Mouse (Mus musculus) midbrain, postnatal 0 days (tissue): ENCODE results near the gene Cox4i1. TPM values are rescaled to one million over a fixed set of nuclear protein-coding genes. Genes with fewer than 3 reads are reported as not detected.
A peak's percentile ranks its signal among the peaks of the same experiment; 100 is the strongest.

Experiments used
- ATAC-seq: fragments of 200-750 bp; cut with Nextera tagmentation; 2 replicates; pipeline ENCODE4 v1.8.0; 2017; ENCODE audit warnings: moderate number of reproducible peaks, mild to moderate bottlenecking, moderate TSS enrichment, moderate library complexity; ENCODE audit not compliant: low FRiP score
- DNase-seq: peaks from one replicate; pipeline ENCODE4 v3.0.0-alpha.2; 2015; ENCODE audit warnings: low spot score
- H3K27ac ChIP-seq: fragments of 300-500 bp; sonication (generic); 2 replicates; pipeline ENCODE4 v1.5.1; 2014; ENCODE audit warnings: low read depth, mild to moderate bottlenecking, low read length, mixed read lengths
- H3K27me3 ChIP-seq: fragments of 300-500 bp; sonication (generic); 2 replicates; pipeline ENCODE4 v1.6.1; 2014; ENCODE audit warnings: low read length, control low read depth, mixed read lengths; ENCODE audit not compliant: insufficient read depth
- H3K36me3 ChIP-seq: fragments of 300-500 bp; sonication (generic); 2 replicates; pipeline ENCODE4 v1.6.1; 2014; ENCODE audit warnings: low read length, control low read depth, mixed read lengths; ENCODE audit not compliant: insufficient read depth
- H3K4me1 ChIP-seq: fragments of 300-500 bp; sonication (generic); 2 replicates; pipeline ENCODE4 v1.6.1; 2014; ENCODE audit warnings: mild to moderate bottlenecking, control low read depth, antibody characterized with exemption, low read length, mixed read lengths; ENCODE audit not compliant: insufficient read depth
- H3K4me2 ChIP-seq: fragments of 300-500 bp; sonication (generic); 2 replicates; pipeline ENCODE4 v1.6.1; 2014; ENCODE audit warnings: low read depth, mild to moderate bottlenecking, low read length, mixed read lengths; ENCODE audit not compliant: poor library complexity, severe bottlenecking
- H3K4me3 ChIP-seq: fragments of 300-500 bp; sonication (generic); 2 replicates; pipeline ENCODE4 v1.5.1; 2014; ENCODE audit warnings: low read depth, mild to moderate bottlenecking, low read length, moderate library complexity
- H3K9ac ChIP-seq: fragments of 300-500 bp; sonication (generic); replicated peaks from 2 replicates; pipeline ENCODE4 v1.6.1; 2014; ENCODE audit warnings: mild to moderate bottlenecking, low read length, moderate library complexity, mixed read lengths; ENCODE audit not compliant: poor library complexity, severe bottlenecking
- H3K9me3 ChIP-seq: fragments of 300-500 bp; sonication (generic); 2 replicates; pipeline ENCODE4 v1.6.1; 2016; ENCODE audit warnings: low read length, control low read depth
- CTCF ChIP-seq: IDR thresholded peaks from 2 replicates; pipeline ENCODE4 v1.5.1; 2016; ENCODE audit warnings: antibody characterized with exemption, mild to moderate bottlenecking
- WGBS: fragments of 180-500 bp; shearing (Covaris S2); extraction: QIAGEN DNeasy Blood & Tissue Kit; methylation state at CpG from one replicate; pipeline ENCODE4 v1.1.7; 2014; 5-methylcytosine and 5-hydroxymethylcytosine counted together
- polyA plus RNA-seq: library from polyadenylated mRNA; unstranded; fragments of >200 nt; fragmentation: Nextera tagmentation; extraction: Ambion mirVana; gene quantifications from 2 replicates; pipeline ENCODE4 v1.2.1, GENCODE M21; 2015
- total RNA-seq: library from RNA; depleted of rRNA; stranded (reverse); fragments of >200 nt; gene quantifications from 2 replicates; pipeline ENCODE4 v1.2.3, GENCODE M21; 2014

The Cox4i1 gene
- total and polyA plus RNA-seq, 2 experiments from 2014 or later = 558 to 1,374 TPM

DNA sequence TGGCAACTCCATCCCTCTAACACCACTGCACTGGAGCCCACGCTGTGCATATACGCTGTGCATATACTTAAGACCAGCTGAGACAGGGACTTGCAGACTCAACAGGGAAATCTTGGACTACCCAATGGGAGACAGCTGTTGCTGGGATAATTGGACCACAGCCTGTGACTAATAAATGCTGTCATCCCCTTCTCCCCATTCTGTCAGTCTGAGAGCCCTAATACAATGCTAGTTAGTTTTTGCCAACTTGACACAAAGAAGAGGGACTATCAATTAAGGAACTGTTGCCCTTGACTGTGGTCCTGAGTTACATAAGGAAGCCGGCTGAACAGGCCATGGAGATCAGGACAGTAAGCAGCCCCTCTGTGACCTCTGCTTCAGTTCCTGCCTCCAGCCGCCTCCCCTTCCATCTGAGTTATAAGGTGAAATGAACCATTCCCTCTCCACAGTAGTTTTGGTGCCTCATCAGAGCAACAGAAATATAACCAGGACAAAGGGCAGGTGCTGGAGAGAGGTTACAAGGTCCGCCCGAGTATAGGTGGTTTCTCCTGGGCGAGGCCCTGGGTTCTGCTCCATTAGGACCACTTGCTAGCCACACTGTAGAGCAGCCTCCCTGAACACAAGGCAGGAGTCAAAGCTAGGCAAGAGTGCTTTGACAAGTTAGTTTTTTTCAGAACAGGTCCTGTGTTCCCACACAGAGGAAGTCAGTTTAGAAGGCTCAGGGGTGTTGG, 11.5 kb upstream of the Cox4i1 start:
- peaks cover 44% of the 10 kb centered on the region for H3K36me3 ChIP-seq
- peak overlapping the region; percentile 26; the same call in 1 of the 2 replicates for H3K27ac ChIP-seq
- H3K4me1 ChIP-seq = no peaks in the 10 kb centered on the region
- no peak for TF ChIP-seq CTCF
- no peak overlapping the region for H3K4me3 ChIP-seq
- no peak for DNase-seq
- no peaks in the 10 kb centered on the region for H3K9me3 ChIP-seq
- H3K4me2 ChIP-seq = no peak overlapping the region
- 78% methylated on average over 7 of the region's 7 CpGs for WGBS
- no peak overlapping the region for H3K9ac ChIP-seq
- no peaks in the 10 kb centered on the region for H3K27me3 ChIP-seq
- no peak for ATAC-seq

DNA sequence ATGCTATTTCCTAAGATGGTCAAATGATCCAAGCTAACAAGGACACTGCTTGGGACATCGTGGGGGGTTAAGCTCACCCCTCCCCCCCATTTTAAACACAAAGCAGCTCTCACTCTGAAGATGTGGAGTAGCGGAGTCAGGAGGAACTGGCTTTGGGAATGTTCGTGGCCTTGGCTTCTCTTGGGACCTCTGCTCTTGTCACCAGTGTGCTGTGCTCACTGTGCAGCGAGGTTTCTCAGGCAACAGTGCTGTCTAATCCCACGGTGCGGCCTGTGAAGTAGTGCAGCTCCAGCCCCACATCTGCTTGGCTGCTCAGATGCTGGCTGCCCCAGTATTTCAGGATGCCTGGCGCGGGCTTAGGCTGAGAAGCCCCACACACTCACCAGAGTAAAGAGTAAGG, 10.6 kb upstream of the Cox4i1 start:
- peak; percentile 50; the same call in 1 of the 2 replicates for ATAC-seq
- no peak for TF ChIP-seq CTCF
- Histone ChIP-seq H3K4me1 (no peaks in the 10 kb centered on the region), H3K27ac (no peak overlapping the region; the same call in 1 of the 2 replicates), H3K4me3 (no peak overlapping the region), H3K4me2 (no peak overlapping the region), H3K9ac (no peak overlapping the region), H3K36me3 (peaks cover 44% of the 10 kb centered on the region), H3K9me3 (no peaks in the 10 kb centered on the region), H3K27me3 (no peaks in the 10 kb centered on the region)
- peak; percentile 55 for DNase-seq
- 71% methylated on average over 8 of the region's 8 CpGs for WGBS

DNA sequence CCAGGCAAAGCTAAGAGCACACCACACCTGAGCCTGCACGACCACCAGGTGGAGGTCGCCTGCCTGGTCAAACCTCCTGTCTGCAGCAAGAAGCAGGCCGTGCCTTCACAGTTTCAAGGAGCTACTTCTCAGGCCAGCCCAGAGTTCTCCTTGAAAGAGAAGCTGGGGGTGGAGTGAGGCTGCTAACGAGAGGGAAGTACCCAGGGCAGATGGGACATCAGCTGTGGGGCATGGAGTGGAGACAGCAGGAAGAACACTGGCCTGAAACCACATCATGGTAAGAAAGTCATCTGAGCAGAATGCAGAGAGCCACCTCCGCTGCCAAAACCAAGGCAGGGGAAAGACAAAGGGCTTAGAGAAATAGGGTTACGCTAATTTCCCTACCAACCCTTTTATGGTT, 3.5 kb upstream of the Cox4i1 start:
- H3K9ac ChIP-seq = no peak overlapping the region
- peaks cover 4% of the 10 kb centered on the region; the same call in 1 of the 2 replicates for H3K36me3 ChIP-seq
- ATAC-seq (no peak), DNase-seq (no peak)
- H3K4me1 ChIP-seq = peaks cover 21% of the 10 kb centered on the region
- H3K4me2 ChIP-seq = no peak overlapping the region
- 76% methylated on average over 6 of the region's 6 CpGs for WGBS
- H3K27me3 ChIP-seq = no peaks in the 10 kb centered on the region
- H3K27ac ChIP-seq = no peak overlapping the region
- H3K9me3 ChIP-seq = no peaks in the 10 kb centered on the region
- no peak overlapping the region for H3K4me3 ChIP-seq
- peak; percentile 8; the same call in 1 of the 2 replicates for TF ChIP-seq CTCF

DNA sequence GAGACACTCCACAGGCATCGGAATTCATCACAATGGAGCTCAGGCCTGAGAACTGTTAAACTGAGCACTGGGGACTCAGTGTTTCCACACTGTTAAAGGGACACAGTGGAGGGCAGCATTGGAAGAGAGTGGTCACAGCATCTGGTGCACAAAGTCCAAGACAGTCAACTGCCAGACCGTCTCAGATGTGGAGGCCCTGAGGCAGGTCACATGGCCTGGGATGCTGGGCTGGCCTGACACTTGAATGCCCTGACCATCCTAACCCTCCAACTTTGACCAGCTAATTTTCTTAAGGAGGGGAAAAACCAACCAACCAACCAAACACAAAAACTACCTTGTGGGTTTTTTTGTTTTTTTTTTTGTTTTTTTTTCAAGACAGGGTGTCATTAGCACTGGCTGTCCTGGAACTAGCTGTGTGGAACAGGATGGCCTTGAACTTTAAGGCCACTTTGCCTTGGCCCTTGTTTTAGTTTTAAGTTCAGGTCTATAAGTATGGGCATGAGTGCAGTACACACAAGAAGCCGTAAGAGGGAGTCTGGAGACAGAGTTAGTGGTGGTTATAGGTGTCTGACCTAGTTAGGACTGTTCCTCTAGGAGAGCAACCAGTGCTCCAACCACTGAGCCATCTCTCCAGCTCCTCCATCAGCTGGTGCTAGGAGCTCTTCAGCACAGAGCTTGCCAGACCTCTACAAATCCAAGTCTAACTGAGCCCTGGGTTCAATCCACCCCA, 2.1 kb upstream of the Cox4i1 start:
- ATAC-seq (no peak), DNase-seq (no peak)
- Histone ChIP-seq H3K9me3 (no peaks in the 10 kb centered on the region), H3K4me1 (peaks cover 21% of the 10 kb centered on the region), H3K36me3 (peaks cover 11% of the 10 kb centered on the region), H3K4me3 (peak overlapping the region; percentile 97; the same call in 1 of the 2 replicates), H3K9ac (0 out of 2 replicates have a peak overlapping the region, but pooled peaks have one; percentile 87), H3K27me3 (no peaks in the 10 kb centered on the region), H3K27ac (no peak overlapping the region), H3K4me2 (peak overlapping the region; percentile 78)
- TF ChIP-seq CTCF = peak; percentile 50
- WGBS = 72% methylated on average over 3 of the region's 3 CpGs

DNA sequence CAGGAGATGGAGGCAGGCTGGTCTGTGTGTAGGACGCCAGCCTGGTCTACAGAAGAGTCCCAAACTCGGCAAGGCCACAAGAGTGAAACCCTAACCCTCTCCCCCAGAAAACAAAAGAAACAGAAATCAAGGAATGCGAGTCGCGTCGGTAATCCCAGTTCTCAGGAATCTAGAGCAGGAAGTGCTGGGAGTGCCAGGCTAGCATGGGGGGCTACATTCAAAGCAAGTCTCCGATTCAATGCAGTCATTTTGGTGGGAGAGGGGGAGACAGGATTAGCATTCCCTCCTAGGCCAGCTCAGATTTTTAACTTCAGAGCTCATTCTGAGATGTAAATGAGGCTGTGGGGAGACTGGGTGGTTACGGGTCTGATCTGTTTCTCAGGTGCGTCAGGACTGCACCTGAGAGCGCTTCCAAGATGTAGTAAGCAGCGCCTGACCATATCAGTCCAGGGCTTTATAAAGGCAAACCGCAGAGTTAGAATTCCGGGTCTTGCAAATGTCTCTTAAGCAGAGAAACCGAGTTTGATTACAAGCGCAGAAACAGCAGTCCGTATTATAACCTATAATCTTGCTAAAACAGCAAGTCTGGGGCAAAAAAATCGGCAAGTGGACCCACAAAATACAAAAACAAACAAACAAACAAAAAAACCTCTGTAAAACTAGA, 1.1 kb upstream of the Cox4i1 start:
- H3K9ac ChIP-seq = peak overlapping the region; percentile 87
- peaks cover 21% of the 10 kb centered on the region for H3K4me1 ChIP-seq
- peak overlapping the region; percentile 97 for H3K4me3 ChIP-seq
- ATAC-seq (no peak), DNase-seq (no peak)
- no peaks in the 10 kb centered on the region for H3K27me3 ChIP-seq
- peak overlapping the region; percentile 90 for H3K27ac ChIP-seq
- H3K9me3 ChIP-seq = no peaks in the 10 kb centered on the region
- WGBS = 2% methylated on average over 17 of the region's 17 CpGs
- TF ChIP-seq CTCF = no peak
- H3K4me2 ChIP-seq = peak overlapping the region; percentile 78
- H3K36me3 ChIP-seq = peaks cover 19% of the 10 kb centered on the region
